Mouse (Mus musculus) right cerebral cortex, postnatal 25 days (tissue): ENCODE results near the gene Terb2.

ENCODE experiments used
- DNase-seq: peaks from one replicate; pipeline ENCODE4 v3.0.0; 2022

Gene Terb2

DNA sequence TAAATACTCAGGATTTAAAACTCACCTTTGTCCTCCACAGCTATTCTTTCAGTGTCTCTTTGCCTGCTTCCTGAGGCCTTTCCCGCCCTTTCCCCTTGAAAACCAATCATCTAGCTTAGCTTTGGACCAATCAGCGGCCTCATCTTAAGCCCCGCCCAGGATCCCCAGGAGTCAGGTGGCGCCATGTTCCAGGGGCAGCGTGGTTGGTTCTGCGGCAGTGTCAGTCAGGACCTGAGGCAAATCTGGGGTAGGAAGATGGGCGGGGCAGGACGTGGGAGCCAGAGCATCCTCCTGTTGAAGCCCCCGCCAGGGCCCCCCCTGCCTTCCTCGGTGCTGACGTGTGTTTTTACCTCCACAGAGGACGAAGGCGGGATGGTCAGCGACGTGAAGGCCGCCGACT, at the start of gene Terb2, which contains the start of gene Patl2:
Terb2 (plus strand) TSS at position 167 of the 400 bp plus-strand sequence.
Patl2 (minus strand) TSS at position 84 of the 400 bp plus-strand sequence.
- no peak for DNase-seq

GRCm38 (mm10) chr2:122137839-122138465, 48.1 kb upstream of the Terb2 start:
- no peak for DNase-seq

- DNase-seq: no peak
These were observed 45.3 kb upstream of the Terb2 start for GRCm38 (mm10) chr2:122140815-122141214.

GRCm38 (mm10) chr2:122141332-122141967, 44.6 kb upstream of the Terb2 start:
- DNase-seq: no peak

DNA sequence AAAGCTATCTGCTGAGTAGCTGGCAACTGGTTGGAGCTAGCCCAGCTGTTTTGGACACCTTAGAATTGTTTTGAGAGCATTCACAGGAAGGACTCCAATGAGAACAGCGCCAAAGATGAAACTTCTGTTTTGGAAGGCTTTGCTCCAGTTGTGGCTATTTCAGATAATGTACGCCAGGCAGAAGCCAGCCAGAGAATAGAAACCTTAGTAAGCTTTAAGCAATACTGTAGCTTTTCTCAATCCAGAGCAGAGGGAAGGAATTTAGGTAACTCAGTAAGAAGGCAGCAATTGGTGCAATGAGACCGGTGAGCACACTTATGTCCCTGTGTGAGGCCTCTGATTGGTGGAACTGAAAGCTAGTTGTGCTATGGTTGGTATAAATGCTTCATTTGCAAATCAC, 43.0 kb upstream of the Terb2 start:
- no peak for DNase-seq

GRCm38 (mm10) chr2:122145756-122146155, 40.3 kb upstream of the Terb2 start:
- DNase-seq: no peak

GRCm38 (mm10) chr2:122146687-122147086, 39.4 kb upstream of the Terb2 start:
- DNase-seq: no peak

DNA sequence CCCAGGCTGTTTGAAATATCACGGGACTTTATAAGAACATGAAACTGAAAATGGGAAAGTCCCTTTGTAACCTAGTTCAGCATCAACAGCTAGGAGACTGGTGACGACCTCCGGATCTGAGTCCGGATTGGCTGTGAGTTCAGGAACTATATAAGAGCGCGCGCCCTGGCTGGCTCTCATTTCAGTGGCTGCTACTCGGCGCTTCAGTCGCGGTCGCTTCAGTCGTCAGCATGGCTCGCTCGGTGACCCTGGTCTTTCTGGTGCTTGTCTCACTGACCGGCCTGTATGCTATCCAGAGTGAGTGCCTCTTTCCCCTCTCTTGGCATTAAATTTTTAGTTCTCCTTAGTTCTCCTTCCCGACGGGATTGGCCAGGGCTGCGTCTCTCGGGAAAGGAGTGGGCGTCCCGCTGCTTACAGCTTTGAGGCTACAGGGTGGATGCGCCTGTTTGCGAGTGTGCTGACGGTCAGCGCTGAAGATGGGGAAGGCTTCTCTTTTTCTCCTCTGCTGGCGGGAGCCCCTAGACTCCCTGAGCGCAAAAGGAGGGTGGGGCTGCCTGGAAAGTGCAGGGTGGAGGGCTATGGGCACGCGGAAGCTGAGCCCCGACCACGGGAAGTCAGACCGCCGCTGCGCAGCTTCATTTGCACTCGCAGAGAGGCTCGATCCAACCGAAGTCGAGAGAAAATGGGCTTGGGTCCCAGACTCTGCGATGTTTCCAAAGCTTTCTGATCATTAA, 38.4 kb upstream of the Terb2 start, which contains the start of gene B2m:
B2m (plus strand) TSS at position 179 of the 734 bp plus-strand sequence.
- peak; percentile 87 for DNase-seq

- DNase-seq: no peak
These were observed 37.7 kb upstream of the Terb2 start for GRCm38 (mm10) chr2:122148242-122148917.

GRCm38 (mm10) chr2:122149316-122149715, 36.8 kb upstream of the Terb2 start:
- DNase-seq: no peak

GRCm38 (mm10) chr2:122149716-122150115, 36.4 kb upstream of the Terb2 start:
- no peak for DNase-seq

DNA sequence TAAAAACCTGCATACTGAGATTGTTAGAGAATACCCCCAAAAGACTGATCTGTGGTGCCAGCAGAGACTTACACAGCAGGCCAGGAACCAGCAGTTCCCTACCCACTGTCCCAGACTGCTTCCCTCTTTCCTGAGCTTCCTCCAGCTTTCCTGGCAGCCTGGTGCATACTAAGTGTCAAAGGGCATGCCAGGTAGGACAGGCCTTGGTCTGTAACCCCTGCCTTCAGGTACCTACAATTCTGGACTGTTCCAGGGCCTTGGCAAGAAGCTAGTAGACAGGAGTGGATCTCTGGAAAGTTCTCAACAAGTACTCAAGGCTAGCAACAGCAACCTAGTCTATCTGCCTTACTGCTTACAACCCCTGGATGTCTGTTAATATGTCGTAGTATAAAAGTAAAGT, 34.9 kb upstream of the Terb2 start:
- DNase-seq: no peak

DNA sequence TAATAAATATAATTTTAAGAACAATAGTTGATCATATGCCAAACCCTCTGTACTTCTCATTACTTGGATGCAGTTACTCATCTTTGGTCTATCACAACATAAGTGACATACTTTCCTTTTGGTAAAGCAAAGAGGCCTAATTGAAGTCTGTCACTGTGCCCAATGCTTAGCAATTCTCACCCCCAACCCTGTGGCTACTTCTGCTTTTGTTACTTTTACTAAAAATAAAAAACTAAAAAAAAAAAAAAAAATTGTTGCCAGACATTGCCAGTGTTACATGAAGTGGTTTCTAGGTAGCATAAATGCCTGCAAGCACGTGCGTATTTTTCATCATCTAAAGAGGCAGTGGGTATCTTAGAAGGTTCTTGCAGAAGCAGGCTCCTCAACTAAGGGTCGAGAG, 33.2 kb upstream of the Terb2 start:
- DNase-seq: no peak

DNA sequence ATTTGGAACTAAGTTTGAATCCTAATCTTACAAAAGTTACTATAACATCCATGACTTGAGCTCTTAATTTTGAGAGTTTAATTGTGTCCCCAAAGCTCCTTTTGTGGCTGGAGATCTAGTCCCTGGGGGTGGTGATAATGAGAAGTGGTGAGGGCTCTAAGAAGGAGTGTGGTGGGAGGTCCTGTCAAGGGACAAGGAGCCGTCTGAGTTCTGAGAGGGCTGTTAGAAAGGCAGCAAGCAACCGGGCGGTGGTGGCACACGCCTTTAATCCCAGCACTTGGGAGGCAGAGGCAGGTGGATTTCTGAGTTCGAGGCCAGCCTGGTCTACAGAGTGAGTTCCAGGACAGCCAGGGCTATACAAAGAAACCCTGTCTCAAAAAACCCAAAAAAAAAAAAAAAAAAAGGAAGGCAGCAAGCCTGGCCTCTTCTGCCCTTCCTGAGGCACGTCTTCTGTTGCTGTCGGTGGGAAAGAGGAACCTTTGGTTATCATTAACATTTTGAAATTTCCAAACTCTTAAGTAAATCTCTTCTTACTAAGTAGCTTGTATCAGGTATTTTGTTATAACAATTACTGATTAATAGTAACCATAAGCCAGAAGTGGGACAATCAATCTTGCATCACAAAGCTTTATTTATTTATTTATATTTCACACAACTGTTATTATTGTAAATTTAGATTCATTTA, 32.2 kb upstream of the Terb2 start:
- DNase-seq: no peak

DNA sequence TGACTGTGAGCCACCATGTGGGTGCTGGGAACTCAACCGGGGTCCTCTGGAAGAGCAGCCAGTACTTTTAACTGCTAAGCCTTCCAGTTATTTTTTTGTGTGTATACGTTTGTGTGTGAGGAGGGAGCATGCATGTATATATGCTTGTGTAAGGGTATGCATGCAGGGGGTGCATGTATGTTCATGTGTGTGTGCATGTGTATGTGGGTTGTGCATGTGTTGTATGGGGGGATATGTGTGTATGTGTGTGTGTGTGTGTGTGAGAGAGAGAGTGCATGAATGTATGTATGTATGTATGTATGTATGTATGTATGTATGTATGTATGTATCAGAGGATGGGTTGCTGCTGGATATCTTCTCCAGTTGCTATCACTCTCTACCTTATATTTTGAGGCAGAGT, 31.6 kb upstream of the Terb2 start:
- DNase-seq: no peak

DNA sequence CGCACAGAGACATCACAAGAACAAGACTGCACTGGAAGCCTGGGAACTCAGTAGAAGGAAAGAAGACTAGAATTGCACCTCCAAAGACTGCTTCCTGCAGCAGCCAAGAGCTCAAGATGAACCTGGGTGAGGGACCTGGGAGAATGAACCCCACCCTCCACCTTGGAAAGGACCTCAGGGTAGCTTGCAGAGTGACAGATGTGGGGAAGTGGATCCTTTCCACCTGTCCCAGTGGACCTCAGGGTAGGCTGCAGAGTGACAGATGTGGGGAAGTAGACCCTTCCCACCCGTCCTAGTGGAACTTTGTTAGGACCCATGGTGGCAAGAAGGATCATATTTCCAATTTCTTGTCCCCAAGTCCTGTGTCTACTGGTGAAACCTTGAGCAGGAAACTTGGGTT, 30.8 kb upstream of the Terb2 start:
- DNase-seq: no peak

- DNase-seq: no peak
These were observed 29.9 kb upstream of the Terb2 start for GRCm38 (mm10) chr2:122156051-122156700.

- DNase-seq: no peak
These were observed 28.5 kb upstream of the Terb2 start for GRCm38 (mm10) chr2:122157561-122157960.

DNA sequence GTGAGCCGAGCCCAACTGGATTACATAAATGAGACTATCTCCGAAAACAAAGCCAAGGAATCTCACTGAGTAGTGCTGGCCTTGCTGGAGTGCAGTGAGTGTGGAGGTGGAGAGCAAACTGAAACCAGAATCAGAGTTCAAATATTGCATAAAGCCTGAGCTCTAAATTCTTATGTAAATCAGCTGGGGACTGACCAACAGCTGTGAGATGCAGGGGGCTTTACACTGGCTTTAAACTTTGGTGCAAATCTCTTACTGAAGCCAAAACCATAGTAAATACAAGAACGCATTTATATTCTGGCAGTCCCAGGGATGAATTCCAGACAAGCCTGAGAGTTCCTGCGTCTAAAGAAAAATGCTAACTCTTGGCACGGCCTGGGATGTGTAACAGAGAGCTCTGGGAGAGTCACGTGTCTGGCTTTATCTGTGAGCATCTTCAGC, 27.7 kb upstream of the Terb2 start:
- no peak for DNase-seq

GRCm38 (mm10) chr2:122159667-122160066, 26.4 kb upstream of the Terb2 start:
- DNase-seq: no peak

- DNase-seq: peak; percentile 37
These were observed 25.4 kb upstream of the Terb2 start, which contains the start of gene Trim69 for GRCm38 (mm10) chr2:122160680-122161079. Trim69 (plus strand) TSS chr2:122160700.

DNA sequence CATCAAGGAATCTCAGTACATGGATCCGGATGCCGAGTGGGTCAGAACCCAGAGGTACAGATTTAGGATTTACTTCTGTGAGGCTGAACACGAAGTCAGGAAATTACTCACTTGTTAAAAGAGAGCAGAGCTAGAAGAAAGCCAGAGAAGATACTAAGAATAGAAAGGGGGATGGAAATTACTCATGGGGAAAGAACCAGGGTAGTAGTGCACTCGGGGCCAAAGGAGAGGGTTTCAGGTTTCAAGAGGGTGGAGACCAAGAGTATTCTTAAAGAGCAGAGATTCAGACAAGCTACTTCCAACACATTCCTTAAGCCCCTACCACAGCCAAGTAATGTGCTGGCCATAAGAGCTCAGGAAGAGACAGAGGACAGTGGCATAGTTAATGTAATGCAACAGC, 24.5 kb upstream of the Terb2 start:
- no peak for DNase-seq
